Mouse (Mus musculus): ENCODE results near the gene Lenep.

DNA sequence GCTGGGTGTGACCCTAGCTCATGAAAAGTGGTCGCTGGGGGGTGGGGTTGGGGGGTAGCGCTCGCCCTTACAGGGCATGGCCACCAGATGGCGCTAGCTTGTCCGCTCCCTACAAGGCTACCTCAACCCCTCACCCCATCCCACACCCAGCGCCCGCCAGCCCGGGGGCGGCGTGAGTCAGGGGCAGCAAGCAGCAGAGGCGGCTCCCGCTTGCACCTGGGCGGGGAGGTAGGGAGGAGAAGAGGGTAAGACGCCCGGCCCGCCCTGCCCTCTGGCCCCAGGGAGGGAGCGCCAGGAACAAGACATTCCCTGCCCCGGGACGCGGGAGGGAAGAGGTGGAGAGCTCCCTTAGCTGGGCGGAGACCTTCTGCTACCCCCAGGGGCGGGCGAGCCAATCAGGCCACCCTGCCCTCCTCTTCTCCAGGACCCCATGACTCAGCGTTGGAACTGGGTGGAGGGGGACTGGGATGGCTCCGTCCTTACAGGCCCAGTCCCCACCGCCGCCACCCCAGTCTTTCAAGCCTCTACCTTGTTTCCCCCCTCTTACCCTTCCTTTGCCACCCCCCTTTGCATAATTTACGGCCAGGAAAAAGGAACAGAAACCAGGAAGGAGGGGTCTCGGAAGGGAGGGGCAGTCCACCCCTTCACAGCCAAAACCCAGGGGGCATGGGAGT is 24.1 kb downstream of the Lenep start:
- TF ChIP-seq POLR2A (IDR thresholded peaks at IDR 0.05; ENCODE audit: low read depth, low read length) = peak; percentile 39
- TF ChIP-seq CTCF (IDR thresholded peaks at IDR 0.05; ENCODE audit: borderline replicate concordance, insufficient read depth, low read length) = peak; percentile 86
